Mouse (Mus musculus): Measurements from ENCODE around the gene Clec3b. TPM values are rescaled to one million over a fixed set of nuclear protein-coding genes. Genes with fewer than 3 reads are reported as not detected.

Clec3b gene
- polyA plus RNA-seq, 1 experiment: 739 TPM

DNA sequence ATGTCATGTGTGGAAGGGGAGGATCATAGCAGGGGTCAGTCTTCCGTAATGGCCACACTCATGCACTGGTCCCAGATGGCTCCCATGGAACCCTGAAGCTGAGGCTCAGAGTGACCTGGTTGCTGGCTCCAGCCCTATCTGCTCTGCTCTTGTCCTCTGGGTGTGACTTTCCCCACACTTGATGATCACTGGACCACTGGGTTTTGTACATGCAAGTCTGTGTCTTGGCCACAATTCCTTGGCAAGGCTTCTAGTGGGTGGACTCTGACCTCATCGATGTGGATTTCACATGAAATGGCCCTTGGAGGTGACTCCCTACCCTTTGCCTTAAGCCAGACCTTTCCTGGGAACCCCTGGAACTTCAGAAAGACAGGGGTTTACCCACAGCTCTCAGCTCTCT is 2.4 kb downstream of the Clec3b start:
- no peak for DNase-seq (ENCODE audit: low spot score)

DNA sequence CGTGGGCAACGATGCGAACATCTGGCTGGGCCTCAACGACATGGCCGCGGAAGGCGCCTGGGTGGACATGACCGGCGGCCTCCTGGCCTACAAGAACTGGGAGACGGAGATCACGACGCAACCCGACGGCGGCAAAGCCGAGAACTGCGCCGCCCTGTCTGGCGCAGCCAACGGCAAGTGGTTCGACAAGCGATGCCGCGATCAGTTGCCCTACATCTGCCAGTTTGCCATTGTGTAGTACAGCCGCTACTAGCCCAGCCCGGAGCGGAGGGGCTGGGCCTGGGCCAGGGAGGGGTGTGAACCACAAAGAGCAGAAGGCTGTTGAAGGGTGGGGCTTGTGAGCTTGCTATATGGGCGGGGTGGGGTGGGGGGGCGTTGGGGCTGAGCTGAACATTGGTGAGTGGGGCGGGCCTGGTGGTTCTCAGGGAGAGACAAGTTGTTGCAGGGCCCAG is 6.2 kb downstream of the Clec3b start:
- DNase-seq (ENCODE audit: low spot score): no peak

DNA sequence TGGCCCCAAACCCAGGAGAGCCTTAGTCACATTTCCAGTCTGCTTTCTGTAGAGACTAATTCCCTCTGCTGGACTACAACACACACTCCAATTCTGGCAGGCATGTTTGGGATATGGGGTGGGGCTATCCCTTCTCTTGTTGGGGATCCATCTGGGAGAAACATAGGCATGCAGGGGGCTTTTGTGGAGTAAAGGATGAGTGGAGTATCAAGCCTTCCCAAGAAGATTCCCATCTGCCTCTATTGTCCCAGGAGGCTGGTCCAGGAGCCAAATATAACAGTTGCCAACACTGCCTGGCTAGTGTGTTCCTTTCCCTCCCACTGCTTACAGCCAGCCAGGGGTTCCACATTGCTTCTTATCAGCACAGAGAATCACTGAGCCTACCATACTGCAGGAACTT is 7.0 kb downstream of the Clec3b start:
- DNase-seq (ENCODE audit: low spot score): no peak

DNA sequence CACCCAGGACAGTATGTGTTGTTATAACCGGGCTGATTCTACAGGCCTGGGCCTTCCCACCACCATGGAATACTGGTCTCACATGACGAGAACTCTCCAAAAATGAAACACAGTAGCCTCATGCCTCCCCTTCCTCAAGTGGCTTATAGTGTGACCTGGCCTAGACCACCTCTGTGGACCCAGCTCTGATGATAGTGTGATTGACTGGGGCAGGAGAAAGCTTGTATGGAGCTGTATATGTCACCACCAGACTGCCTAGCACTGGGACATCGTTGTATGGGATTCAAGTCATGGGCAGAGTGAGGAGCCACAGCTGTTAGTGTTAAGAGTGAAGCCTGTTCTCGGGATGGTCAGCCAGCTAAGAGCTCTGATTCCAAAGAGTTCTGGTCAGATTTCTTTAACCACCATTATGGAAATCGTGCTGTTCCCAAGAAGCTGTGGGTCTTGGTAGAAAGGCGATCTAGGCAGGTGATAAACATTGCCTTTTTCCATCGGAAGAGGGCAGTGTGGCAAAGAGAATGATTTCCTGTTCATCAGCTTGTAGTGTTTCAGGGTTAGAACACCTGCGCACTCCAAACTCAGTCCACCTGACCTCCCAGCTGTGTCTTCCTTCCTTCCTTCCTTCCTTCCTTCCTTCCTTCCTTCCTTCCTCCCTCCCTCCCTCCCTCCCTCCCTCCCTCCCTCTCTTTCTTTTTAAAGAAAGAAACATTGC is 7.5 kb downstream of the Clec3b start:
- no peak for DNase-seq (ENCODE audit: low spot score)

DNA sequence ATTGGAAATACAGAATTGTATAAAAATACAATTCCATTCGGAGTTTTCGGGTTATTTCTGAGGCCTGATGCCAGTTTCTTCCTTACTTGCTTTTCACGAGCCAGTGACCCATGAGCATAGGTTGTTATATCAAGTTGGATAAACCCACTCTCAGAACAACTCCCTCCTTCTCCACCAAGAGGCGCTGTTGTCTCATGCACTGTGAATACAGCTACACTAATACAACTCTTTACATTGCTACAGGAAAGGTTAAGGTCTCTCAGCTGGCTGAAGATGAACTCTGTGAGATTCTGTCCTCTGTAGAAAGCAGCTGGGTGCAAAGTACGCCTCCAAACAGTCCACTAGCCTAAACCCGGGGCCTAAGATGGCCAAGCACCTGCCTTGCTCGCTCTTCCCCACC is 8.6 kb downstream of the Clec3b start:
- DNase-seq (ENCODE audit: low spot score): no peak

DNA sequence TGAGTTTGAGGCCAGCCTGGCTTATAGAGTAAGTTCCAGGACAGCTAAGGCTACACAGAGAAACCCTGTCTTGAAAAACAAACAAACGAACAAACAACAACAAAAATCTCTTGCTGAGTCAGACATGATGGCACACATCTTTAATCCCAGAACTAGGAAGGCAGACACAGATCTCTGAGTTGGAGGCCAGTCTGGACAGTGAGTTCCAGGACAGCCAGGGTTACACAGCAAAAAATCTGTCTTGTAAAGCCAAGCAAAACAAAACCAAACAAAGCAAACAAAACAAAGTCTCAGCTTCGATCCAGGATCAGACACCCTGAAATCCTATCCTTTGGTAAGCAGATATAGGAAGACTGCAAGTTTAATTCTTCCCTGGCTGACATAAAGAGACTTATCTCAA is 11.0 kb downstream of the Clec3b start:
- DNase-seq (ENCODE audit: low spot score): no peak

DNA sequence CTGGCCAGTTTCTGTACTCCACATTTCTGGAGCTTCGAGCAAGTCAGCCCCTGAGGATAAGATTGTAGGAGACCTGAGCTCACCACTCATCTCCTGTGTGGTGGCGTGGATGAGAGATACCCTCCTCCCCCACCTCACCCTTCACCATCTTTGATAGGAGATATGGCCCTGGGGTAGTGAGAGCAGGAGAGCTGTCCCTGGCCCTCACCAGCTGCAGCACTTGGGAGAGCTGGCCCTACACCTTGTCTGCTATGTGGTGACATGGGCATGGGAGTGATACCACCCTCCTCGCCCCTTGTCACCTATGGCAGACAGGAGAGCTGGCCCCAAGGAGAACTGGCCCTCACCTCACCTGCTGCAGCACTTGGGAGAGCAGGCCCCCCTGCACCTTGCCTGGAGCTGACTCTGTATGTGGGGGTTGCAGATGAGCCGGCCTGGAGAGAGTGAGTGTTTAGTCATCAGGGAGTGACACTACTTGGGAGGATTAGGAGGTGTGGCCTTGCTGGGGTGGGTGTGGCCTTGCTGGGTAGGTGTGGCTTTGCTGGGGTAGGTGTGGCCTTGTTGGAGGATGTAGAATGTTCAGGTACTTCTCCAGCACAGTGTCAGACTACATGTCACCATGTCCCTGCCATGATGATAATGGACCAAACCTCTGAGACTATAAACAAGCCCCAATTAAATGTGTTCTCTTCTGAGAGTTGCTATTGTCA is 12.4 kb downstream of the Clec3b start:
- DNase-seq (ENCODE audit: low spot score): no peak

DNA sequence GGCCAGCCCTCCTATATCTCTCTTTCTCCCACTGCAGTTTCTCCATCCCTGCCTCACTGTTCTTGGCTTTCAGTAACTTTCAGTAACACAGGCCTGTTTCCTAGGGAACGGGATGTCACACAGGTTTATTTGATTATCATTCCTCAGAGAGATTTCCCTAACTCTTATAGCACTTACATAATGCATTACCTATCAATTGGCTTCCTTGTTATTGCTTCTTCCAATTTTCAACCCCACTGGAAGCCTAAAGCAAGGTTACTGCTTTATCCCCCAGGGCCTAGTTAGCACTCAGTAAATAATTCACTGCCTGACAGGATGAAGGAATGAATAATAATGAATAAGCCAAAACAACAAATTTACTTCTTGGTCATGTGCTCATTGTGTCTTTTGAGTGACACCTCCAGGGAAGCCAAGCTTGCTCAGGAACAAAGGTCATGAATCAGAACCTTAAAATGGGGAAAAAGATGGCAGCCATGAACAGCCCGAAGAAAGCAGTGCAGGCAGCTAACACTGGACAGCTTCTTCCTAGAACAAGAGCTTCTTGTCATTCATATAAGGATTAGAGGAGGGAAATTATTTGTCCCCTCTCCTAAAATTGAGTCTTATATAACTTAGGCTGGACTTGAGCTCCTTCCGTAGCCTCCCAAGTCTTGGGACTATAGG is 15.2 kb downstream of the Clec3b start:
- DNase-seq (ENCODE audit: low spot score): no peak

DNA sequence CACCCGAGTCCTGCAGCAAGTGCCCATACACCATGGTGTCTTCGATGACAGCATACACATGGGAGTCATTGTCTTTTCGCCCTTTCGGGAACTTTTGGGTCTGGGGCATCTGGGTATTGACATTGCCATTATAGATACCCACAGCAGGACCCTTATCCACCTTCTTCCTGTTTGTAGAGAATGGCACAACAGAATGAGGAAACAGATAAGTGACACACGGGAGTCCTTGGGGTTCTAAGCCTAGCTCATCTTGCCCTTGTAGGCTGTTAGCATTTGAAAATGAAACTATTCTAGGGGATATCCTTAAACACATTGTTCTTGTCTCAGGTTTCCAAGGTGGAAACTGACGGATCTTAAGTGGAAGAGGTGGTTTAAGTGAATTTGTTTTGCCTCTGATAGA is 23.0 kb downstream of the Clec3b start:
- no peak for DNase-seq (ENCODE audit: low spot score)

DNA sequence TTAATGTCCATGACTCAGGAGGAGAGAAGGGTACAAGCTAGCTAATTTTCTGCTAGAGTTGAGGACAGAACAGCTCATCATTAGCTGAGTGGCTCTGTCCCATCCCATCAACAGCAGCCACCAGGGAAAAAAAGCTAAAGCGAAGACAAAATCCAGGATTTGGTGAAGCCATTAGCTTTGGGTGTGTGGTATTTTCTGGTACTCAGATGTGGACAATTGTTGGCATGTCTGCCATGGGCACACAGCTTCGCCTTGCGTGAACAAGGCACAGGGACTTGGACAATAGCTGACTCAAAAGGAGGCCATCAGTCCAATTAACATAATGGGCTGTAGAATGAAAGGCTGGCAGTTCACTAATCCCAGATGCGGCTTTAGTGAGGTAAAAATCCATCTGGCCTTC is 23.6 kb downstream of the Clec3b start:
- DNase-seq (ENCODE audit: low spot score): no peak

DNA sequence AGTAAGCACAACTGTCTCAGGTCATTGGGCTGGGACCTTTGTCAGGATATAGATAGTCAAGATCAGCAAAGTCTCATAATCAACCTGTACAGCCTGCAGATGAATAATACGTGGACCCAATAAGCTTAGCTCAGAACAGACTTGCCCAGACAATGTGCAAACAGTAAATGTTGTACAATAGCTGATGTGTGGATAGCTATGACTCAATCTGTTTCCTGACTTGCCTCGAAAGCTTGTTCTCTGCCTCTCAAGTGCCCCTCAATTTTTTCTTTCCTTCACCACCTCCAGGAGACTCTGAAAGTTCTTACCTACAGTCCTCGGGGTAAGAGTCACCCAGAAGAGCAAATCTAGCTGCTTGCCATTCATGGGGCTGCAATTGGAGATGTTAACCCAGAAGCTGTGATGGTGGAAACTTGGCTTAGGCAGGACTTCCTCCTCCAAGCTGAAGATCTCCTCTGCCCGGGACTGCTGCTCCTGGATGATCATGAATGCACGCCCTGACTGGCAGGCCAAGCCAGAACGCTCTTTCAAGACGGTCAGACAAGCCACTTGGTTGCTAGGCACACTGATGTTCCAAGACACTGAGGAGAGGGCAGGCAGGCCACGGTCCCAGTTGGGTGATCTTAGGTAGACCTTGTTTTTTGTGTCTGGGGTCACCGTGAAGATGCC is 26.8 kb downstream of the Clec3b start:
- no peak for DNase-seq (ENCODE audit: low spot score)

DNA sequence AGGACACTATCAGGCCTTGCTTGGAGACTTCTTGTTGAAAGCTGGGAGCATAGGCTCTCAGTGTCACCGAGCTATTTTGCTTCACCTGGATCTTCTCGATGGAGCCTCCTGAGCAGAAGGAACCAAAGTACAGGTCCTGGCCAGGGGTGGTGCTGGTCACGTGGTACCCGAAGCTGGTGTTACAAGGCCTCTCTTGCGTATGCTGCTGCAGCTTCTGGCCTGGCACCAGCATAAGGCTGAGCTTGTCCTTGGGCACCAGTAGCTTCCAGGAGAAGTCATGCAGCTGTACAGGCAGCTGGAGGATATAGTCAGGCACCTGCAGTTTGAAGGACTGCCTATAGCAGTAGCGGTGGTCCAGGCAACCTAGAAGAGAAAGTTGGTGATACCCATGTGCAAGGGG is 29.3 kb downstream of the Clec3b start:
- no peak for DNase-seq (ENCODE audit: low spot score)

DNA sequence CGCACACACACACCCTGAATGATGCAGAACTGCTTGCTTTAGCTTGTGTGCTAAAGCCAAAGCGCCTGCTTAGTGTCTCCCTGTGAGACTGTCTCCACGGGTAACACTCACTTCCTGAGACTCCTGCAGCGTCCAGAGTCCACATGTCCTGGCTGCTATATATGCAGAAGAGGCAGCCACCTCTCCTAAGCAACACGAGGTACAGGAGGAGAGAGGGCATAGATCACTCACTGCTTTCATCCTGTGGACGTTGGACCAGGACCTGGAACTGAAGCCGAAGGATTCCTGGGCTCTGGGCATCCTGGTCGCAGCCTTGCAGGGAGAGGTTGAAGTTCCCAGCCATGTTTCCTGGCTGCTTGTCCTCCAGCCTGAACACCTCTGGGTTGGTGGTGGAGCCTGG is 32.5 kb downstream of the Clec3b start:
- no peak for DNase-seq (ENCODE audit: low spot score)

DNA sequence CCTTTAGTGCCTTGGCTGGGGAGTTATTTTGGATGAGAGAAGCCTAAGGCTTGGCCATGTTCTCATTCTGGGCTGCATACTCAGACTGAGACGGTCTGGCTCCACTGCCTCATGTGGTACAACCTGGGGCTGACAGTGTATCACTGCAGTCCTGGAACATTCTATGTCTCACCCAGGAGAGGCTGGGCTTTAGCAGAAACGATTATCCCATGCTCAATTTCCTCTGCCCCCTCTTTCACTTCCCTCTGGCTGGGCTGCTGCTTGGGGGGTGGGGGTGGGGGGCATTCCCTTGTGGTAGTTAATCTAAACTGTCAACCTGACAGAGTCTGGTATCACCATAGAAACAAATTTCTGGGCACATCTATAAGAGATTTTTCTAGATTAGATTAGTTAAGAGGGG is 34.8 kb downstream of the Clec3b start:
- DNase-seq (ENCODE audit: low spot score): no peak

DNA sequence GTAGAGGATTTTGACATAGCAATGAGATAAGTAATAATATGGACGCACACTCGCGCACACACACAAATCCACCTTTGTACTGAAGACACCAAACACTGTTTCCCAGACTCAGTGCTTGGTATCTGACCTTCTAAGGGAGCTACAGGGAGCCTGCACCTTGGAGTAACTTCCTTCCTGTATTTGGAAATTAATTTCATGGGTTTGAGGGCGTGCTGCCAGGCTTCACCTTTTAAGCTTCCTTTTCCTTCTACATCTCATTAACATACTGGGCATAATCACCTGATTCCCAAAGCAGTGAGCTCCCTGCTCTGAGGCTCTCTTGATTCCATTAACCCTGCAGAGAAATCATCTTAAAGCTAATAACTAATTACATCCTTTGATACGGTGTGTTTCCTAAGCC is 35.4 kb downstream of the Clec3b start:
- DNase-seq (ENCODE audit: low spot score): no peak

DNA sequence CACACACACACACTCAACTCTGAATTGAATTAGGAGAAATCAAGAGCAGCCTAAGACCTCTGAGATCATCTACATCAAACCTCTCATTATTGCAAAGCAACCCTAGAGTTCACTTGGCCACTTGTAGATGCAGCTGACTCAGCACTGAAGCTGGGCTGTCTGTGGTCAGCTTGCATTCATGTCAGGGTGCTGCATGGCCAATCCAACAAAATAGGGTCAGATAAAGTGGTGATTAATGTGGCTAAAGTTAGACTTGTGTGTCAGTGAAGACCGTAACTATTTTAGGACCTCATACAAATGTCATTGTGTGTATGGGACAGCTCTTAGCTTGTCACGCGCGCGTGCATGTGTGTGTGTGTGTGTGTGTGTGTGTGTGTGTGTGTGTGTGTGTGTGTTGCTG is 36.8 kb downstream of the Clec3b start:
- DNase-seq (ENCODE audit: low spot score): no peak

DNA sequence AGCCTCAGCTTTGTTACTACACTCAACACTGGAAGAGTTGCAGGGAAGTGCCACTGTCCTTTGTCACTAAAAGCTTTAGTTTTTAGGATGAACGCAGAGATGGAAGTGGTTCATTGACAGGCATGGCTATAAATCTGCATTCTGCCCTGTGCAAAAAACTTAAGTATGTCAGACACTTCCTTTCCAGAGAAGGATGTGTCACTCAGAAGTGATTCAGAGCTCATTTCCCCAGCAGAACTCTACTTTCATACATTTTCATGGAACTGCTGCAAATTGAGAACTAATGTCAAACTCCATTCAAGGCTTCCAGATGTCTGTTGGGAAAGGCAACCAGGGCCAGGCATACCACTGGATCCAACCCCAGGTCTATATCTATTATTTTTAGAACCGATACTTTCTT is 37.5 kb downstream of the Clec3b start:
- no peak for DNase-seq (ENCODE audit: low spot score)

DNA sequence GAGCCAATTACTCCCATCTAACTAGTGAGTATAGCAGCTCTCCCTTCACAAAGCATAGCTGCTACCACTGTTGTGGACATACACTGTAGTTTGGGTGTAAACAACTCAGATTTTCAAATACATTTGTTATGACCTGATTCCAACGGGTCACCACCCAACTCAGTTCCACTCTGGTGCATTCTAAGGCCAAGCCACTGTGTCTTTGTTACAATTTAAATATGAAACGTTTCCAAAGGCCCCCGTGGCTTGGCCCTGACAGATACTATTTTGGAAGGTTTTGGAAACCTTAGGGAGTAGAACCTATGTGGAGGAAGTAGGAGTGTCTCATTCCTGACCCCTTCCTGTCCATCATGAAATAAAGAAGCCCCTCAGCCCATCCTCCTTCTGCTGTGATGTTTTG is 49.4 kb downstream of the Clec3b start:
- DNase-seq (ENCODE audit: low spot score): no peak

DNA sequence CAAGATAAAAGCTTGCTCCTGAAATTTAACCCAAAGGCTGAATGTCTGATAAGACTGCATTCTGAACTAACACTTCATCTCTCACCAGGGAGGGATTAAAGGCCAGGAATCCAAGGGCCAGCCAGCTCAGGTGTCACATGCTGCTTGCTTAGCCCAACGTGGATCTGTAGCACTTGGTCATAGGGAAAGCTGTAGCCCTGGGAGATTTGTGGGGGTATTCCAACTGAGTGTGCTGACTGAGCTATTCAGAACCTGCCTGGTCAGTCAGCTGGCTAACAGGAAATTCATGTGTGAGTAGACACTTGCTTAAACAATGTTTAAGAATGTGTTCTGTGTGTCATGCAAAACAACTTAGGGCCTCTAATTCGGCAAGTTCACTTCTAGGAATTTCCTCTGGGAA is 55.8 kb downstream of the Clec3b start:
- no peak for DNase-seq (ENCODE audit: low spot score)

DNA sequence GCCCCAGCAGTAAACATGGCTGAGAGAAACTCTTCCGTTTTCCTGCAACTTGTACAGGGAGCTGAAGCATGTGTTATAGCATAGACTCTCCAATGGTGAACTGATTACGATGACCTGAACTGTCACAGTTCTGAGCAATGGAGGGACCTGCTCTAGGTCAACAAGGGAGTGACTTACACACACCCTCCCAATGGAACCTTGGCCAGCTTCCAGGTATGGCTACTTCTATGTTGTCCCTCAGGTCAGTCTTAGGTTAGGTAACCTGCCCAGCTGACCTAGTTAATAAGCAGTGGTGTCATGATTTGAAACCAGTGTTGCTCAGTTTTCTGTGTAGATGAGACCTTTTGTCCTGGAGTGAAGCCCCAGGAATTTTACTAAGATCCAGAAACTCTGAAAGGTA is 56.2 kb downstream of the Clec3b start:
- no peak for DNase-seq (ENCODE audit: low spot score)

Data from urinary bladder, adult 2 months (tissue).